Mouse (Mus musculus): ENCODE data around the gene Sema3a. TPM values are rescaled to one million over a fixed set of nuclear protein-coding genes. Genes with fewer than 3 reads are reported as not detected.
"Not testable (repeated sequence)": the region's sequence is repeated elsewhere in the genome, so short reads cannot be mapped to it uniquely, and the experiment has no call there.

The Sema3a gene
- polyA plus RNA-seq, 1 experiment from 2014 or later: 30.7 TPM

DNA sequence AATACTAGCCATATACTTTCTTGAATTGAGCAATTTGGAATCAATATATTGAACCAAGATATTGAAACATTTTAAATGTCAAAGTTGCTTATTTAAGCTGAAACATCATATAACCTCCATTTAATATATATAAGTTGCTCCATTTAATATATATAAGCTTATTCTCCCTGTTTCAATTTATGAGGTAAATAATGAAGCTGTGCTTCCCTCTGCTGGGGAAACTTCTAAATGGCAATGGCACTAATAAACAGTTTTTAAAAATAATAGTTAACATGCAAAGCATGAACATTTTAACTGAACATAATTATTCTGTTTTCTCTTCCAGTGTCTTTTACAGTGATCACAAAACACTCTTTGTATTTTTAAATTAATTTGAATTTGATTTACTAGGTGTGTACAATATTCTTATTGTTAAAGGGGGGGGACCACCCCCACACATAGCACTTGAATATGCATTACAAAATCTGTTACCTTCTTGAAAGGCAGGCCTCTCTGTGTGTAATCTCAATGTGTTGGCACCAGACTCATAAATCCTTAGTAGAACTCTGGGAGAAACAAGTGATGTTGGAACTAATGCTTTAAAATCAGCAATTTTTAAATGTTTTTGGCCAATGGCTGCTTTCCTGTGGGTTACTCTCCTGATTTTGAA lies 460.5 kb downstream of the Sema3a start:
- Histone ChIP-seq H3K27me3 (ENCODE audit: control insufficient read depth, insufficient read depth, low read length) (no peaks in the 10 kb centered on the region), H3K27ac (ENCODE audit: low read depth, low read length) (no peak overlapping the region), H3K4me1 (ENCODE audit: control insufficient read depth, insufficient read depth, low read length) (no peaks in the 10 kb centered on the region), H3K9ac (ENCODE audit: low read depth, low read length) (no peak overlapping the region), H3K36me3 (ENCODE audit: control insufficient read depth, insufficient read depth, low read length) (no peaks in the 10 kb centered on the region), H3K4me3 (ENCODE audit: low read length) (no peak overlapping the region), H3K4me2 (replicated peaks; ENCODE audit: low read depth, low read length) (no peak overlapping the region), H3K9me3 (ENCODE audit: control insufficient read depth, low read length) (no peaks in the 10 kb centered on the region)
- ATAC-seq (ENCODE audit: low FRiP score, low TSS enrichment): no peak

GRCm38 (mm10) chr5:13594422-13594821 lies 469.2 kb downstream of the Sema3a start:
- H3K9ac ChIP-seq (ENCODE audit: low read depth, low read length): no peak overlapping the region
- H3K36me3 ChIP-seq (ENCODE audit: control insufficient read depth, insufficient read depth, low read length): 0 out of 2 replicates have a peak, but pooled peaks cover under 1% of the 10 kb centered on the region
- no peaks in the 10 kb centered on the region for H3K9me3 ChIP-seq (ENCODE audit: control insufficient read depth, low read length)
- H3K27ac ChIP-seq (ENCODE audit: low read depth, low read length): no peak overlapping the region
- no peaks in the 10 kb centered on the region for H3K4me1 ChIP-seq (ENCODE audit: control insufficient read depth, insufficient read depth, low read length)
- ATAC-seq (ENCODE audit: low FRiP score, low TSS enrichment): no peak
- H3K4me2 ChIP-seq (replicated peaks; ENCODE audit: low read depth, low read length): no peak overlapping the region
- whole genome bisulfite sequencing: 66% methylated on average over 2 of the region's 2 CpGs
- H3K27me3 ChIP-seq (ENCODE audit: control insufficient read depth, insufficient read depth, low read length): no peaks in the 10 kb centered on the region
- no peak overlapping the region for H3K4me3 ChIP-seq (ENCODE audit: low read length)

- 61% methylated on average over 1 of the region's 1 CpGs for WGBS
- Histone ChIP-seq H3K27ac (ENCODE audit: low read depth, low read length) (peak overlapping the region; percentile 43; the same call in 1 of the 2 replicates), H3K9ac (ENCODE audit: low read depth, low read length) (no peak overlapping the region), H3K36me3 (ENCODE audit: control insufficient read depth, insufficient read depth, low read length) (no peaks in the 10 kb centered on the region), H3K4me1 (ENCODE audit: control insufficient read depth, insufficient read depth, low read length) (no peaks in the 10 kb centered on the region), H3K4me3 (ENCODE audit: low read length) (no peak overlapping the region), H3K27me3 (ENCODE audit: control insufficient read depth, insufficient read depth, low read length) (no peaks in the 10 kb centered on the region), H3K4me2 (replicated peaks; ENCODE audit: low read depth, low read length) (no peak overlapping the region), H3K9me3 (ENCODE audit: control insufficient read depth, low read length) (no peaks in the 10 kb centered on the region)
- ATAC-seq (ENCODE audit: low FRiP score, low TSS enrichment): no peak
Measured at GRCm38 (mm10) chr5:13611631-13612030, 486.4 kb downstream of the Sema3a start.

DNA sequence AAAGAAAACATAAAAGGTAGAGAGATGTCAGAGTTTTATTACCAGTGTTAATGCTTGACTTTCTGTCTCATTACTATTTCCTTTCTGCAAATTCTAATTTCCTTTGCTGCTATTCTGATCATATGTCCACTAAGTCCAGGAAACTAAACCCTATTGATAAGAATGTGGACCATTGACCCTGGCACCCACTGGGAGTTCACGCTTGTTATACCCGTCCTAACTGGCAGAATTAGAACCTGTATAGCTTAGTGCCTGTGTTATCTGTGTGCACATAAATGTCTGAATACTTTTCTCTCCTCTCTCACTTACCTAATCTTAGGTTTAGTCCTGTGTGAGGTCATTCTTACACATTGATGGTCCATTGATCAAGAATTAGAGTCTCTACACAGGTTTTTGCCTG lies 486.9 kb downstream of the Sema3a start:
- no peak overlapping the region for H3K9ac ChIP-seq (ENCODE audit: low read depth, low read length)
- H3K4me1 ChIP-seq (ENCODE audit: control insufficient read depth, insufficient read depth, low read length): no peaks in the 10 kb centered on the region
- H3K36me3 ChIP-seq (ENCODE audit: control insufficient read depth, insufficient read depth, low read length): no peaks in the 10 kb centered on the region
- H3K4me3 ChIP-seq (ENCODE audit: low read length): no peak overlapping the region
- H3K27ac ChIP-seq (ENCODE audit: low read depth, low read length): peak overlapping the region; percentile 7; the same call in 1 of the 2 replicates
- H3K4me2 ChIP-seq (replicated peaks; ENCODE audit: low read depth, low read length): no peak overlapping the region
- no peak for ATAC-seq (ENCODE audit: low FRiP score, low TSS enrichment)
- H3K9me3 ChIP-seq (ENCODE audit: control insufficient read depth, low read length): no peaks in the 10 kb centered on the region
- 64% methylated on average over 2 of the region's 2 CpGs for WGBS
- no peaks in the 10 kb centered on the region for H3K27me3 ChIP-seq (ENCODE audit: control insufficient read depth, insufficient read depth, low read length)

DNA sequence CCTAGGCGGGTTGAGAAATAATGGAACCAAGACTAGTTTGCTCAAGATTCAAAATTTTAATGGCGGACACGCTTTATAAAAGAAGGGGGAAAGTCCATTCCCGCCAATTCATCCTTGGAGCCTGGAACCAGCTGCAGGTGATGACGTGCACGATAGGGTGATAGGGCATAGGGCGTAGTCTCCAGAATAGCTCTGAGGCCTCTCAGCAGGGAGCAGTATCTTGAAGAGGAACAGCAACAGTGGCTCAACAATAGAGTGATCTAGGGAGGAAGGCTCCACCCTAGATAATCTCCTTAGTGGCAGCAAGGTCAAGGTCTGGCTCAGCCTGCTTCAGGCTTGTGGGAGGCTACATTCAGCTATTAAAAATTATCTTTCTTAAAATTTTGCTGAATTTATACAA lies 489.4 kb downstream of the Sema3a start:
- H3K27me3 ChIP-seq (ENCODE audit: control insufficient read depth, insufficient read depth, low read length); H3K36me3 ChIP-seq (ENCODE audit: control insufficient read depth, insufficient read depth, low read length); H3K9ac ChIP-seq (ENCODE audit: low read depth, low read length); H3K9me3 ChIP-seq (ENCODE audit: control insufficient read depth, low read length); H3K27ac ChIP-seq (ENCODE audit: low read depth, low read length); H3K4me1 ChIP-seq (ENCODE audit: control insufficient read depth, insufficient read depth, low read length); H3K4me3 ChIP-seq (ENCODE audit: low read length); ATAC-seq (ENCODE audit: low FRiP score, low TSS enrichment); H3K4me2 ChIP-seq (replicated peaks; ENCODE audit: low read depth, low read length): not testable (repeated sequence)
- 84% methylated on average over 7 of the region's 7 CpGs for WGBS

DNA sequence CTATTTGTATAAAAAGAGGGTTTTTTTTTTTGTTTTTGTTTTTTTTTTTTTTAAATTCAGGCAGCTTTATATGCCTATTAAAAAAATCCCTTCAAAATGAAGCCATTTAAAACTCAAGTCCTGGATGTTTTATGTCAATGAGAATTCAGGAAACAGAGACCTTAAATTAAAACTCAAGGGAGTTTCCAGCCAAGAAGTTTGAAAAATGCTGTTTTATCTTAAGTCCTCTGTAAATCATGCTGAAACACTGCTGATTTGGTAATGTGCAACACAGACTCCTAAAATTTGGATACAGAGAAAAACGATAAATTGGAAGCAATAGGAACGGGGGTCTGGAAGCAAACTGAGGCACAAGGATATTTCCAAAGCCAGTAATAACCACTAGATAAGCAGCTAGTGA lies 490.7 kb downstream of the Sema3a start:
- WGBS: 72% methylated on average over 2 of the region's 2 CpGs

GRCm38 (mm10) chr5:13622578-13622977 lies 497.4 kb downstream of the Sema3a start:
- Histone ChIP-seq H3K36me3 (ENCODE audit: control insufficient read depth, insufficient read depth, low read length) (no peaks in the 10 kb centered on the region), H3K9ac (ENCODE audit: low read depth, low read length) (no peak overlapping the region), H3K27ac (ENCODE audit: low read depth, low read length) (no peak overlapping the region), H3K4me1 (ENCODE audit: control insufficient read depth, insufficient read depth, low read length) (no peaks in the 10 kb centered on the region), H3K4me3 (ENCODE audit: low read length) (no peak overlapping the region), H3K4me2 (replicated peaks; ENCODE audit: low read depth, low read length) (no peak overlapping the region), H3K27me3 (ENCODE audit: control insufficient read depth, insufficient read depth, low read length) (no peaks in the 10 kb centered on the region; the same call in 1 of the 2 replicates), H3K9me3 (ENCODE audit: control insufficient read depth, low read length) (no peaks in the 10 kb centered on the region)
- no peak for ATAC-seq (ENCODE audit: low FRiP score, low TSS enrichment)
- 84% methylated on average over 7 of the region's 7 CpGs for WGBS

More for the DNA sequence above, 490.7 kb downstream of the Sema3a start:
- Histone ChIP-seq H3K27ac (ENCODE audit: low read depth, low read length) (no peak overlapping the region), H3K36me3 (ENCODE audit: control insufficient read depth, insufficient read depth, low read length) (no peaks in the 10 kb centered on the region), H3K4me1 (ENCODE audit: control insufficient read depth, insufficient read depth, low read length) (no peaks in the 10 kb centered on the region), H3K9ac (ENCODE audit: low read depth, low read length) (no peak overlapping the region), H3K27me3 (ENCODE audit: control insufficient read depth, insufficient read depth, low read length) (no peaks in the 10 kb centered on the region; the same call in 1 of the 2 replicates), H3K9me3 (ENCODE audit: control insufficient read depth, low read length) (no peaks in the 10 kb centered on the region), H3K4me2 (replicated peaks; ENCODE audit: low read depth, low read length) (no peak overlapping the region), H3K4me3 (ENCODE audit: low read length) (no peak overlapping the region)
- ATAC-seq (ENCODE audit: low FRiP score, low TSS enrichment): 0 out of 2 replicates have a peak, but pooled peaks have one; percentile 16

- Histone ChIP-seq H3K4me3 (ENCODE audit: low read length) (no peak overlapping the region), H3K27ac (ENCODE audit: low read depth, low read length) (no peak overlapping the region), H3K9ac (ENCODE audit: low read depth, low read length) (no peak overlapping the region), H3K4me1 (ENCODE audit: control insufficient read depth, insufficient read depth, low read length) (no peaks in the 10 kb centered on the region), H3K36me3 (ENCODE audit: control insufficient read depth, insufficient read depth, low read length) (no peaks in the 10 kb centered on the region), H3K27me3 (ENCODE audit: control insufficient read depth, insufficient read depth, low read length) (no peaks in the 10 kb centered on the region), H3K9me3 (ENCODE audit: control insufficient read depth, low read length) (no peaks in the 10 kb centered on the region), H3K4me2 (replicated peaks; ENCODE audit: low read depth, low read length) (no peak overlapping the region)
- 71% methylated on average over 5 of the region's 5 CpGs for WGBS
- no peak for ATAC-seq (ENCODE audit: low FRiP score, low TSS enrichment)
Measured at GRCm38 (mm10) chr5:13624754-13625153, 499.5 kb downstream of the Sema3a start.

DNA sequence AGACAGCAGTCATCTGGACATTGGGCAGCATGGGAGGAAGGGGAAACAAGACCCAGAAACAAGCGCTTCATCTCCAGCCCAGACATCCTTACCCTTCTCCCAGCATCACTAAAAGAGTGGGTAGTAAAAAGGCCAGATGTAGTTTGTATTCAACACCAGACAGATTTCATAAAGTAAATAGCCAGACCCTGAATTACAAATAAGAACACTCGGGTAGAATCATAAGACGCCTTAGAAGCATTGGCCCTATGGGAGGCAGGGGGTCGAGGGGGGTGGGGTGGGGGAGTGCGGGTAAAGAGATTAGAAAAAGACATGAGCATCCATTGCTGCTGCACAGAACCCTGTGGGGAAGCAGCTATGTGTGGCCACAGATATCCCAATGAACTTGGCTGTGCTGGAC lies 500.9 kb downstream of the Sema3a start:
- ATAC-seq (ENCODE audit: low FRiP score, low TSS enrichment): no peak
- H3K27me3 ChIP-seq (ENCODE audit: control insufficient read depth, insufficient read depth, low read length): no peaks in the 10 kb centered on the region
- H3K4me1 ChIP-seq (ENCODE audit: control insufficient read depth, insufficient read depth, low read length): no peaks in the 10 kb centered on the region
- H3K9ac ChIP-seq (ENCODE audit: low read depth, low read length): no peak overlapping the region
- H3K4me2 ChIP-seq (replicated peaks; ENCODE audit: low read depth, low read length): no peak overlapping the region
- WGBS: 68% methylated on average over 5 of the region's 5 CpGs
- peak overlapping the region; percentile 55; the same call in 1 of the 2 replicates for H3K27ac ChIP-seq (ENCODE audit: low read depth, low read length)
- no peak overlapping the region for H3K4me3 ChIP-seq (ENCODE audit: low read length)
- no peaks in the 10 kb centered on the region for H3K9me3 ChIP-seq (ENCODE audit: control insufficient read depth, low read length)
- H3K36me3 ChIP-seq (ENCODE audit: control insufficient read depth, insufficient read depth, low read length): no peaks in the 10 kb centered on the region
